Mouse (Mus musculus) kidney, embryonic 16.5 days (tissue): ENCODE results near the gene Olfr1291-ps1. TPM values are rescaled to one million over a fixed set of nuclear protein-coding genes. Genes with fewer than 3 reads are reported as not detected.

Experiments
- ATAC-seq: fragments of 200-750 bp; cut with Nextera tagmentation; 2 replicates; pipeline ENCODE4 v1.8.0; 2017; ENCODE audit warnings: moderate TSS enrichment; ENCODE audit not compliant: low FRiP score, low TSS enrichment
- H3K27ac ChIP-seq: fragments of 300-500 bp; sonication (generic); 2 replicates; pipeline ENCODE4 v1.5.1; 2014; ENCODE audit warnings: low read length
- H3K27me3 ChIP-seq: fragments of 300-500 bp; sonication (generic); 2 replicates; pipeline ENCODE4 v1.6.1; 2014; ENCODE audit warnings: low read length, control low read depth, mixed read lengths; ENCODE audit not compliant: insufficient read depth
- H3K36me3 ChIP-seq: fragments of 300-500 bp; sonication (generic); 2 replicates; pipeline ENCODE4 v1.6.1; 2014; ENCODE audit warnings: low read length, control low read depth, mixed read lengths; ENCODE audit not compliant: insufficient read depth
- H3K4me1 ChIP-seq: fragments of 300-500 bp; sonication (generic); 2 replicates; pipeline ENCODE4 v1.6.1; 2014; ENCODE audit warnings: low read length, control low read depth, mixed read lengths; ENCODE audit not compliant: insufficient read depth
- H3K4me2 ChIP-seq: fragments of 300-500 bp; sonication (generic); replicated peaks from 2 replicates; pipeline ENCODE4 v1.6.1; 2014; ENCODE audit warnings: low read depth, low read length
- H3K4me3 ChIP-seq: fragments of 300-500 bp; sonication (generic); 2 replicates; pipeline ENCODE4 v1.5.1; 2014; ENCODE audit warnings: mild to moderate bottlenecking, low read length
- H3K9ac ChIP-seq: fragments of 300-500 bp; sonication (generic); replicated peaks from 2 replicates; pipeline ENCODE4 v1.6.1; 2014; ENCODE audit warnings: low read length
- H3K9me3 ChIP-seq: fragments of 300-500 bp; sonication (generic); 2 replicates; pipeline ENCODE4 v1.6.1; 2016; ENCODE audit warnings: low read length, control low read depth
- WGBS: fragments of 180-500 bp; shearing (Covaris S2); extraction: QIAGEN DNeasy Blood & Tissue Kit; methylation state at CpG from one replicate; pipeline ENCODE4 v1.1.7; 2014; 5-methylcytosine and 5-hydroxymethylcytosine counted together
- polyA plus RNA-seq: library from polyadenylated mRNA; unstranded; fragments of >200 nt; fragmentation: Nextera tagmentation; extraction: Ambion mirVana; gene quantifications from 2 replicates; pipeline ENCODE4 v1.2.1, GENCODE M21; 2015

Gene Olfr1291-ps1
- polyA plus RNA-seq: not detected in 2 replicates

GRCm38 (mm10) chr2:111496880-111497279 lies at the start of gene Olfr1291-ps1:
Gene Olfr1291-ps1 (plus strand): TSS chr2:111497180.
- WGBS: 88% methylated on average over 3 of the region's 3 CpGs
- H3K4me2 ChIP-seq: no peak within 1 kb of the TSS
- no peaks in the 10 kb centered on the region for H3K27me3 ChIP-seq
- no peak within 1 kb of the TSS for H3K27ac ChIP-seq
- no peaks in the 10 kb centered on the region for H3K9me3 ChIP-seq
- no peak for ATAC-seq
- H3K36me3 ChIP-seq: no peaks in the 10 kb centered on the region
- H3K4me1 ChIP-seq: no peaks in the 10 kb centered on the region
- H3K4me3 ChIP-seq: no peak within 1 kb of the TSS
- no peak within 1 kb of the TSS for H3K9ac ChIP-seq

- Histone ChIP-seq H3K9me3 (no peaks in the 10 kb centered on the region), H3K27me3 (no peaks in the 10 kb centered on the region), H3K4me1 (no peaks in the 10 kb centered on the region), H3K4me2 (no peak within 1 kb of the TSS), H3K36me3 (no peaks in the 10 kb centered on the region), H3K9ac (no peak within 1 kb of the TSS), H3K4me3 (no peak within 1 kb of the TSS), H3K27ac (no peak within 1 kb of the TSS)
- WGBS: 73% methylated on average over 1 of the region's 1 CpGs
- ATAC-seq: no peak
Measured at GRCm38 (mm10) chr2:111448842-111449241, 48.1 kb upstream of the Olfr1291-ps1 start, which contains the start of gene Olfr1287. Gene Olfr1287 (plus strand): TSS chr2:111449142.

- Histone ChIP-seq H3K27ac (no peak within 1 kb of the TSS), H3K4me2 (no peak within 1 kb of the TSS), H3K36me3 (no peaks in the 10 kb centered on the region), H3K9me3 (no peaks in the 10 kb centered on the region), H3K9ac (no peak within 1 kb of the TSS), H3K4me3 (no peak within 1 kb of the TSS), H3K27me3 (no peaks in the 10 kb centered on the region), H3K4me1 (no peaks in the 10 kb centered on the region)
- WGBS: 88% methylated on average over 1 of the region's 1 CpGs
- no peak for ATAC-seq
Measured at GRCm38 (mm10) chr2:111473801-111474200, 23.2 kb upstream of the Olfr1291-ps1 start, which contains the start of gene Olfr1288. Gene Olfr1288 (plus strand): TSS chr2:111474101.

- Histone ChIP-seq H3K9me3 (no peaks in the 10 kb centered on the region), H3K4me2 (no peak within 1 kb of the TSS), H3K27me3 (no peaks in the 10 kb centered on the region), H3K27ac (no peak within 1 kb of the TSS), H3K36me3 (no peaks in the 10 kb centered on the region), H3K4me1 (no peaks in the 10 kb centered on the region), H3K9ac (no peak within 1 kb of the TSS), H3K4me3 (no peak within 1 kb of the TSS)
- no peak for ATAC-seq
- WGBS: 73% methylated on average over 1 of the region's 1 CpGs
Measured at GRCm38 (mm10) chr2:111480519-111480918, 16.5 kb upstream of the Olfr1291-ps1 start, which contains the start of gene Olfr1289. Gene Olfr1289 (plus strand): TSS chr2:111480819.

- Histone ChIP-seq H3K9me3 (no peaks in the 10 kb centered on the region), H3K9ac (no peak within 1 kb of the TSS), H3K27me3 (no peaks in the 10 kb centered on the region), H3K4me1 (no peaks in the 10 kb centered on the region), H3K4me2 (no peak within 1 kb of the TSS), H3K4me3 (no peak within 1 kb of the TSS), H3K36me3 (no peaks in the 10 kb centered on the region), H3K27ac (no peak within 1 kb of the TSS)
- no peak for ATAC-seq
- WGBS: 80% methylated on average over 5 of the region's 5 CpGs
Measured at GRCm38 (mm10) chr2:111493729-111494128, 3.3 kb upstream of the Olfr1291-ps1 start, which contains the start of gene Olfr1290. Gene Olfr1290 (minus strand): TSS chr2:111493829.

GRCm38 (mm10) chr2:111517451-111517850 lies 20.5 kb downstream of the Olfr1291-ps1 start:
- Histone ChIP-seq H3K4me3 (no peak overlapping the region), H3K27ac (no peak overlapping the region), H3K4me1 (no peaks in the 10 kb centered on the region), H3K9me3 (peaks cover 8% of the 10 kb centered on the region), H3K27me3 (no peaks in the 10 kb centered on the region), H3K9ac (no peak overlapping the region), H3K4me2 (no peak overlapping the region), H3K36me3 (no peaks in the 10 kb centered on the region)
- no peak for ATAC-seq
- WGBS: 90% methylated on average over 10 of the region's 10 CpGs

GRCm38 (mm10) chr2:111524903-111525302 lies 27.9 kb downstream of the Olfr1291-ps1 start, which contains the start of gene Olfr1293-ps:
Gene Olfr1293-ps (plus strand): TSS chr2:111525203.
- Histone ChIP-seq H3K9me3 (peaks cover 3% of the 10 kb centered on the region; the same call in 1 of the 2 replicates), H3K4me3 (no peak within 1 kb of the TSS), H3K4me2 (no peak within 1 kb of the TSS), H3K4me1 (no peaks in the 10 kb centered on the region), H3K27me3 (no peaks in the 10 kb centered on the region), H3K9ac (no peak within 1 kb of the TSS), H3K36me3 (no peaks in the 10 kb centered on the region), H3K27ac (no peak within 1 kb of the TSS)
- ATAC-seq: no peak
- WGBS: 80% methylated on average over 1 of the region's 1 CpGs

- no peaks in the 10 kb centered on the region for H3K4me1 ChIP-seq
- no peaks in the 10 kb centered on the region for H3K27me3 ChIP-seq
- ATAC-seq: no peak
- H3K36me3 ChIP-seq: no peaks in the 10 kb centered on the region
- no peaks in the 10 kb centered on the region for H3K9me3 ChIP-seq
- no peak within 1 kb of the TSS for H3K9ac ChIP-seq
- no peak within 1 kb of the TSS for H3K27ac ChIP-seq
- H3K4me3 ChIP-seq: no peak within 1 kb of the TSS
- H3K4me2 ChIP-seq: no peak within 1 kb of the TSS
- 56% methylated on average over 1 of the region's 1 CpGs for WGBS
Measured at GRCm38 (mm10) chr2:111540191-111540590, 43.2 kb downstream of the Olfr1291-ps1 start, which contains the start of gene Olfr1294. Gene Olfr1294 (minus strand): TSS chr2:111540291.

Other genes starting within 250 kb of the Olfr1291-ps1 start
- not detected in 2 replicates for gene Olfr1276, start 242.7 kb upstream of the Olfr1291-ps1 start, polyA plus RNA-seq
- not detected in 2 replicates for gene Olfr1277, start 223.1 kb upstream of the Olfr1291-ps1 start, polyA plus RNA-seq
- gene Olfr1278, start 207.0 kb upstream of the Olfr1291-ps1 start, polyA plus RNA-seq: not detected in 2 replicates
- gene Olfr1279, start 196.5 kb upstream of the Olfr1291-ps1 start, polyA plus RNA-seq: not detected in 2 replicates
- gene Olfr1280, start 183.2 kb upstream of the Olfr1291-ps1 start, polyA plus RNA-seq: not detected in 2 replicates
- not detected in 2 replicates for gene Olfr1281, start 170.7 kb upstream of the Olfr1291-ps1 start, polyA plus RNA-seq
- not detected in 2 replicates for gene Olfr1282, start 161.1 kb upstream of the Olfr1291-ps1 start, polyA plus RNA-seq
- gene Olfr1283, start 130.4 kb upstream of the Olfr1291-ps1 start, polyA plus RNA-seq: not detected in 2 replicates
- gene Olfr1284, start 121.7 kb upstream of the Olfr1291-ps1 start, polyA plus RNA-seq: not detected in 2 replicates
- gene Olfr1286, start 74.1 kb upstream of the Olfr1291-ps1 start, polyA plus RNA-seq: not detected in 2 replicates
- not detected in 2 replicates for gene Olfr1287, start 48.0 kb upstream of the Olfr1291-ps1 start, polyA plus RNA-seq
- not detected in 2 replicates for gene Olfr1288, start 23.1 kb upstream of the Olfr1291-ps1 start, polyA plus RNA-seq
- not detected in 2 replicates for gene Olfr1289, start 16.4 kb upstream of the Olfr1291-ps1 start, polyA plus RNA-seq
- not detected in 2 replicates for gene Olfr1290, start 3.4 kb upstream of the Olfr1291-ps1 start, polyA plus RNA-seq
- not detected in 2 replicates for gene Olfr1293-ps, start 28.0 kb downstream of the Olfr1291-ps1 start, polyA plus RNA-seq
- gene Olfr1294, start 43.1 kb downstream of the Olfr1291-ps1 start, polyA plus RNA-seq: not detected in 2 replicates
- not detected in 2 replicates for gene Olfr1295, start 72.5 kb downstream of the Olfr1291-ps1 start, polyA plus RNA-seq
- not detected in 2 replicates for gene Olfr1297, start 129.3 kb downstream of the Olfr1291-ps1 start, polyA plus RNA-seq
- gene Olfr1298, start 152.0 kb downstream of the Olfr1291-ps1 start, polyA plus RNA-seq: not detected in 2 replicates
- gene Olfr1299, start 164.2 kb downstream of the Olfr1291-ps1 start, polyA plus RNA-seq: not detected in 2 replicates